Mouse (Mus musculus) cerebellum, postnatal 14 days (tissue): ENCODE results near the gene Dlx3.

Source experiments
- DNase-seq, 2 experiments: peaks; one replicate each; pipeline ENCODE4 v3.0.0; 2021; ENCODE audit warnings: mixed read lengths in 2 of 2

Dlx3 gene

GRCm38 (mm10) chr11:95157872-95158271 is 38.0 kb downstream of the Dlx3 start:
- no peak for DNase-seq

- no peak for DNase-seq
Measured at GRCm38 (mm10) chr11:95159763-95160371, 39.9 kb downstream of the Dlx3 start.

DNA sequence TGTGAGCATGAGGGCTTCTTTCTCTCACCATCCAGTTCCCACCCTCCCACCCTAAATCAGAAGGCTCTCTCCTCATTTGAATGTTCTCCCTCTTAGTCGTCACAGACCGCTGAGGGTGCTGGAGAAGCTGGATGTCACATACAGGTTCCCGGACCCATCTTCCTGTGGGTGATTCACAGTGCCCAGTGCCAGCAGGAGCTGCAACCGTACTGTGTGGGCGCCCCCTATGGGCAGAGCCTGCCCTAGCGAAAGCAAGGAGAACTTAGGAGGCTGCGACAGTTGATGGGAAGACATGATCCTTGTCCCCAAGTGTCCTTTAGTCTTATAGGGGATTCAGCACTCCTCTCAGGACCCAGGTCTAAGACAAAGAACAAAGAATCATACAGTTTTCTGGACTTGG is 40.8 kb downstream of the Dlx3 start:
- DNase-seq: no peak

- DNase-seq: no peak
Measured at GRCm38 (mm10) chr11:95161708-95162107, 41.8 kb downstream of the Dlx3 start.

DNA sequence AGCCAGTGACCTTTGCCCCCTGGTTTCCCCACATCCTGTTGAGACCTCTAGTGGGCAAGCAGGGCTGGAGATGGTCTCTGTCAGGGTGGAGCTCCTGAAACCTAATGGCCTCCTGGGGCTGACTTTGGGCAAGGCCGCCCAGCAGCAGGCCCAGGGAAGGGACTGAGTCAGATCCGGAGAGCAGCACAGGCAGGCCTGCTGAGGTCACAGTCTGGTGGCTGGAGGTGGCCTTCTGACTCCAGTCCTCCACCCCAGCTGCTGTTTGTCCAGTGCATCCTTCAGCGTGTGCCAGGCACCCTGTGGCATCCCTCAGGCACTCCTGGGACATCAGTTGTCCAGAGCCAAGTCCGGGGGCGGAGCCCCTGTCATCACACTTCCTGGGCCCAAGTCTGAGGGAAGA is 45.9 kb downstream of the Dlx3 start:
- DNase-seq: no peak
